Mouse (Mus musculus): ENCODE results near the gene Ubl7.

Ubl7 gene

DNA sequence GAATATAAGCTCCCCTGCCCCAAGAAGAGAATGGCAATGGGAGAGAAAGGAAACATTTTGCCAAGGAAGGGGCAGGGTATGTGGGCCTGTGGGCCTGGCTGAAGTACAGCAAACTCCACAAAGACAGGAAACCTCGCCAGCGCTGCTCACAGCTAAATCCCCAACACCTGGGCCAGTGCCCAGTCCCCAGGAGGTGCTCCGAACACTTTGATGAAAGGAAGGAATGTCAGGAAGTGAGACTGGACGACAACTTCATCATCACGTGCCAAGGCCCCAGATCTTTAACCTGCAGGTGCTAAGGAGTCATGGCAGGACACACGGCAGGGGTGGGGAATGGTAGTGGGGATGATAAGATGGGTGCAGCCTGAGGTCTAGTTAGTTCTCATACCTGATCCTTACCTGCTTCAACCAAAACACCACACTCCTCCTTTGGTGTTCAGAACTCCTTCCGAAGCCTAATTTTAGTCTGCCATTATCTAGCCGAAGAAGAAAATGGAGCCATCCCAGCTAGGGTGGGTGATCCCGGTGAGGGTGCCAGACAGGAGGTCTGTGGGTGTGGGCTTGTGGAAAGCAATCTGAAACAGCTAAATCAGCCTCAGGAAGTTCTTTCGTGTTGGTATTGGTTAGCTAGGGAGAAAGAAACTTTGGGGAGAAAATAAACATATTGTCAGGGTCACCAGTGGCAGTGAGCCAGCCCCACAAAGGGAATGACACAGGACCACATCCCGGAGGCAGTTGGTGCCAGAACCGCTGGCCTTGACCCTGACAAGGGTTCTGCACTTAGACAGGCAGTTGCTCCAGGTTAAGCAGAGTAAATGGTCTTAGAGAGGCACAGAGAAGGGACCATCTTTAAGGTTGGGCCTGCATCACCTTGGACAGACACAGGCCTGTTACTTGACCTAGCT is 54.8 kb downstream of the Ubl7 start:
- in situ Hi-C loops (cut with MboI, MseI): no loop called here

DNA sequence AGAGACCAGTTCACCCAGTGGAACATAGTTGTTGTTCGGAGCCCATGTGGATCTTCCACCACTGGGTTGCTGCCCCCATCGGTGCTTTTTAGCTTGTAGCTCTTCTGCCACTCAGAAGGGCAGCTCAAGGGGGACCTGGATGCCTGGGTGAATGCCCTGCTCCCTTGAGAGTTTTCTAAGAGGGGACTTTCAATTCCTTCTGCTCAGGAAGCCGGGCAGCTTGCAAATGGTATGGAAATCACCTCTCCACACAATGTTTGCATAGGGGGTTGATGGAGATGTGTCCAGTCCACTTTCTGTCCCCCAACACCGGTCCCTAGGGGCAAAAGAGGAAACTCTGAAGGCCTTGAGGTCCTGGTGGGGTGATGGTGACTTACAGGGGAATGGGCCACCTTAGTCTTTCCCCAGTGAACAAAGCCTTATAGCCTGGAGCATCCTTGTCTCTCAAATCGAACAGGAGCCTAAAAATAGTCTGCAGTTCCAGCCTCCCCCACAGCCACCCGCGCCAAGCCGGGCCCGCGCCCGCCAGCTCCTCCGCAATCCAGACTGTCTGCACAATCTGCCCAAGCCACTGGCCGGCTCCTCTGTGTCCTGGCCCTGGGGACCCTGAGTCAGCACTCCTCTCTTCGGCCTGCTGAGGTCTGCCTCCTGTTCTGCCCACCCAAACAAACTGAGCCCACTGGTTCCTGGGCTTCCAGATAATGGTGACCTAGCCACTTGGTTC is 56.6 kb downstream of the Ubl7 start:
- in situ Hi-C loops (cut with MboI, MseI): no loop called here

DNA sequence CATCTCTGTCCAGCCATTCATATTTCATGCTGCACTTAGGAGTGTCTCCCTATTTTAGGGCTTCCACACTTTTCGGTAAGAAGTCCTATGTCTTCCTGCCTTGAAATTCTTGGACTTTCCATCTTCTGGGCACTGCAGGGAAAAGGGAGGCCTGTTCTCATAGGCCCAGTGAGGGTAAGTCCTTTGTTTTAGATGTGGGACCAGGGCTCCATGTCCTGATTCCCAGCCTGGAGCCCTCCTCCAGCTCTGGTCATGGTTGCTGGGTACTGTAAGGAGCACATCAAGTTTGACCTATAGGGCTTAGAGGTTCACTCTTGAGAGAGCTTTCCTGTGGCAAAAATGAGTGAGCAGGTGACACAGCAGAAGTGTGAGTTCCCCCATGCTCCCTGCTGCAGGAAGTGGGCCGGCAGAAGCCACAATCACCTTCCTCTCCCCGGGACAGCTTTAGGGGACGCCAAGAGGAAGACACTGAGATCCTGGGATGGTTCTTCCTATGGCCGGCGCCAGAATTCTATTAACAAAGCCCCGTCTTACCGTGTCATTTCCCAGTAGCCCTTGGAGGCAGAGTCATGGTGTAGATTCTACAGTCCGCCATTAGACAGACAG is 57.5 kb downstream of the Ubl7 start:
- in situ Hi-C loops (cut with MboI, MseI): no loop called here

DNA sequence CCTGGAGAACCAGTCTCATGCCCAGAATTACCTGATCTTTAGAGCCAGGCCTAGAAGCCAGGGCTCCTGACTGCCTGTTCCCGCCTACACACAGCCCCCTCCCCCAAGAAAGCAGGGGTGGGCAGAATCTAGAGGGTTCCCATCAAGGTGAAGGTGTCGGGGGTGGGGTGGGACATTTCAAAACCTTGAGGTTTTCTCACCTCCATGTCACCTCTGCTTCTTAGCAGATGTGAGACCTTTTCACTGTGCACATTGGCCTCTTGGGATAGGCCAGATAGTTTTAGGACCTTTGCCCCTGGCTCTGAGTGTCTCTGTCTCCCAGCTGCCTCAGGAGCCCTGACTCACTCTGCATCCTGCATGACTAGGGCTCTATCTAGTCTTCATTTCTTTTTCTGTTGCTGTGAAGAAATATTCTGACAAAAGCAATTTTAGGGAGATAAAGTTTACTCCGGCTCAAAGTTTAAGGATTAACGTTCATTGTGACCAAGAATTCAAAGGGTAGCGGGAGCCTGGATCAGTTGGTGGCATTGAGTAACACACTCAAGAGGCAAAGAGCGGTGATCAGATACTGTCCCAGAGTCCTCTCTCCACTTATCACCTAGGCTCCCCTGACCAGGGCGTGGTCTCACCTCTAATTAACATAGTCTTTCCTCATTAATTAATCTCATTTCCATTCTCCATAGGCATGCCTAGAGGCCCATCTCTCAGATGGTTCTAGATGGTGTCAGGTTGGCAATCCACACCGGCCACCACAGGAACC is 58.2 kb downstream of the Ubl7 start:
- in situ Hi-C loops (cut with MboI, MseI): no loop called here

DNA sequence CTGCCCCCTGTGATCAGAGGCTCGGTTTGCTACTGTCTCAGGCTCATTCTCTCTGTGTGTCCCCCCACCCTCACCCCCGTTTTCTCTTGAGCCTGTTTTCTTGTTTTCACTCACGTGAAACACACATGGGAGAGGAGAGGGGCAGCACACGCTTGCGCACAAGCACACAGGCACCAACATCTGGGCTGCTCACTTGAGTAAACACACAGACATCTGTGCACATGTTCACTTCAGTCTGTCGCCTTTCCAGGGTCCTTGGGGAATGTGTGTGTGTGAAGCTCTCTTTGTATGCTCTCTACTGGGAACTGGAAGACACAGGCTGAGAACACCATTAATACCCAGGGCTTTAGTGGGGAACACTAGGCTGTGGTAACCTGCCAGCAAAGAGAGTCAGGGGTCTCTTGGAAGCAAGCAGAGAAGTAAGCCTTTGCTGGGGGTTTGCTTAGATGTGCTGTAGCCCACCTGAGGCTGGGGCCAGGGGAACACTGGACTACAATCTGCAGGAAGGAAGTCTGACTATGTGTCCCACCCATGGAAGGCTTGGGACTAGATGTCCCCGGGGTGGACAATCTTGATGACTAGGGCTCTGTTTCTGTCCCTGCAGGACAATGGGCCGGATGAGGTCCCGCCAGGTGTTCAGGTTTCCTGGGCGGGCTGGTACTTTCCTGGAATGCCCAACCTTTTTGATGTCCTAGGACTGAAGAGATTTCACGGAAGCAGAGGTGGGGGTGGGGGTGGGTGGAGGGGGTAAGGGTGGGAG is 59.1 kb downstream of the Ubl7 start:
- in situ Hi-C loops (cut with MboI, MseI): no loop called here

DNA sequence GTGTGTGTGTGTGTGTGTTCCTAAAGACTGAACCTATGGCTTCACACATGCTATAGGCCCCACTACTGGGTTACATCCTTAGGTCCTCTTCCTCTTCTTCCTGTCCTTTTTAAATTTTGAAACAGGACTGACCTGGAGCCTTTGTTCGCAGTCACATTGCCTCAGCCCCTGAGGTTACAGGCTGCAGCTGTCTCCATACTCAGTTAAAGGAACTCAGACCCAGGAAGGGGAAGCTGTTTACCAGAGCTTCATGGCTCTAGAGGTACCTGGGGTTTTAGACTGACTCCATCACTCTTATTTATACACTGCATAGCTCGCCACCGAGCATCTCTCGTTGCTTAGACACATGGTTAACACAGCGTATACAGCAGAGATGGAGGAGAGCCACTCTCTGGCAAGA is 60.6 kb downstream of the Ubl7 start:
- in situ Hi-C loops (cut with MboI, MseI): no loop called here

DNA sequence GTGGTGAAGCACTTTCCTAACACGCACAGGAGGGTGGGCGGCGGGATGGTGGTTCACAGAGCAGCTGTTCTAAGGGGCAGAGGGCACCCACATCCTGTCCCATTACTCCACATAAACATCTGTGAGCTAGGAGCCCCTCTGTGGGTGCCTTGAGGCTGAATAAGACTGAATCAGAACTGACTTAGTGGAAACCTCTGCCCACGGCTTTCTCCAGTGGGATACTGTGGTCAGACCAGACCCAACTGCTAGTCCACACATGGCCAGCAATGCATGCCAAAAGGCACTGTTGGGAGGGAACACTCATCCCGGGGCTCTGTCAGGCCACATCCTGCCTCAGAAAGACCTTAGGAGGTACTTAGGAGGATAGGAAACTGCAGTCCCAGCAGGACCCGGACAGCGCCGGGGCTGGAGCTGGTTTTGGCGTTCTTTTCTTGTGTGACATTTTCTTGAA is 61.4 kb downstream of the Ubl7 start:
- in situ Hi-C loops (cut with MboI, MseI): no loop called here

DNA sequence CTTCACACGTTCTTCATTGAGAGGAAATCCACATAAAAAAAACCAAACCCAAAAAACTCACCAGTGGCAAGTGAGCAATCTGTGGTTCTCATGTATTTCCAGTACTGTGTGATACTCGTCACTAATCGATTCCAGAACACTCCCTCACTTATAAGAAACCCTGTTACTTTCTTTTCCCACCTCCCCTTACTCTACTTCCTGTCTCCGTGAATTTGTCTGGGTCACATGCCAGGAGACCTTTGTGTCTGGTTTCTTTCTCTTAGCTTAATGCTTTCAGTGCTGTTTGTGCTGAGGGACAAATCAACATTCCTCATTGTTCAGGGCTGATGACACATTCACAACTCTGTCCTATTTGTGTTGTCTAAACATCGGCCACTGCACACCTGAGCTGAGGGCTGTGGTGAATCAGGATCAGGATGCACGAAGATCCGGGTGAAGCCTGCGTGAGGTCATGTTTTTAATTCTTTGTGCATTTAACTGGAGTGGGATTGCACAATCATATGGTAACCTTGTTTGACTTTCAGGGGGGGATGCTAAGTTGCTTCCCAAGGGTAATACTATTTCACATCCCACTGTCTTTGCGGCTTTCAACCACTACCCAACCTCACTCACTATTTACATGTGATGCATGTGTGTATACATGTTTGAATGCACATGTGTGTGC is 62.1 kb downstream of the Ubl7 start:
- in situ Hi-C loops (cut with MboI, MseI): no loop called here

DNA sequence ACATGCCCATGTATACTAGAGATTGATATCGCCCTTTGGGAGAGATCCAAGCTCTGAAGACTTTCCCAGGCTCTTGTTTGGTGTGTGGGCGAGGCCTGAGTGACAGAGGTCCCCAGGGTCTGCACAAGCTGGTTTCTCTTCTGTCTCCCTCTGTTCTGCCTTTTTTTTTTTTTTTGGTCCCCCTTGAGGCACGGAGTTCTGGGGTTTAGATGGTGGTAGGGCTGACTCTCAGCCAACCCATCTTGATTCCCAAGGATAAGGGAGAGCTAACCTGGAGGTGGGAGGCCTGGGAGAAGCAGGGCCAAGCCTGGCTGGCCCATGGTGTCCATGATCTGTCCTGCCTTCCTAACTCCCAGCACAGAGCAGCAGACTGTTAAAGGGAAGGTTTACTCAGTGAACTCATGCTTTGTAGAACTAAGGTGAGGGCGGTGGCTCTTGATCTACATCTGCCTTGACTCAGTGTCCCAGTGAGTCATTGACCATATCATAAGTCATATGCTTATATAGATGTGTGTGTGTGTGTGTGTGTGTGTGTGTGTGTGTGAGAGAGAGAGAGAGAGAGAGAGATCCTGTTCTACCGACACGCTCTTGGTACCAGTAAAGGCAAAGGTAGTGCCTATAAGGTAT is 62.8 kb downstream of the Ubl7 start:
- in situ Hi-C loops (cut with MboI, MseI): no loop called here

DNA sequence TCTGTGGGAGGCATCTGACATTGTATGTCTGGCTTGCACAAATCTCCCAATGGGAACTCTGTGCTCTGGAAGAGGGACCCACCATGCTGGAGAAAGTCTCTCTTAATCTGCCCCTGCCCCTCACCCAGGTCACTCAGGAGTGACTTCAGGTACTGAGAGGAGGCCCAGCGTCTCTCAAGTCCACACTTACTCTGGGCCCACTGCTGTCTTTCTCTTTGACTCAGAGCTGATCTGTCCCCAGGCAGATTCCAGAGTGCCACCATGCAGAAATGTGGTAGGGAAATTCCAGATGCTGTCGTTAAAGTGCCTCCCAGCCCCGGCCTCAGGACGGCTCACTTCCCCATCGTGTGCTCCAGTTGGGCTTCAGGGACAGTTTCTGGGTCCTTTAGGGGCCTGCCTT is 63.4 kb downstream of the Ubl7 start:
- in situ Hi-C loops (cut with MboI, MseI): no loop called here

DNA sequence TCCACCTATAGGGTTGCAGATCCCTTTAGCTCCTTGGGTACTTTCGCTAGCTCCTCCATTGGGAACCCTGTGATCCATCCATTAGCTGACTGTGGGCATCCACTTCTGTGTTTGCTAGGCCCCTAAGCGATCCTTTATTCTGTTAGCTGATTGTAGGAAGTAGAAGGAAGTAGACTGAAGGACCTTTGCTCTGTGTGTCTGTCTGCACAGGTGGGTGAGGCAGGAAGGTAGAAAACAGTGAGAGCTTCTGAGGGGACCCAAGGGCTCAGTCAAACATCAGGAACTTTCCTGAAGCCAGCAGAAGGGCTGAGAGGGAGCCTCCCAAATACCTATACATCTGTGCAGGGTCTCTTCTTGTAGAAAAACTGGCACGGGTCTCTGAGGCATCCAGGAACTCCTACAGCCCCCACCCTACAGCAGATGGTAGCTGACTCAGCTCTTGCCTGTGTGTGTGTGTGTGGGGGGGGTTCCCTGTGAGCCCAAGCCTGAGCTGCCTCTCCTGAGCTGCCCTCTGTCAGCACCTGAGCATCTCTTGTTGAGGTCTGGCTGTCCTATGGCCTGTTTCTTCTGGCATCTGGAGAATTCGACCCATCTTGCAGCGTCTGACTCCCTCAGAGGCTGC is 64.5 kb downstream of the Ubl7 start:
- in situ Hi-C loops (cut with MboI, MseI): no loop called here

DNA sequence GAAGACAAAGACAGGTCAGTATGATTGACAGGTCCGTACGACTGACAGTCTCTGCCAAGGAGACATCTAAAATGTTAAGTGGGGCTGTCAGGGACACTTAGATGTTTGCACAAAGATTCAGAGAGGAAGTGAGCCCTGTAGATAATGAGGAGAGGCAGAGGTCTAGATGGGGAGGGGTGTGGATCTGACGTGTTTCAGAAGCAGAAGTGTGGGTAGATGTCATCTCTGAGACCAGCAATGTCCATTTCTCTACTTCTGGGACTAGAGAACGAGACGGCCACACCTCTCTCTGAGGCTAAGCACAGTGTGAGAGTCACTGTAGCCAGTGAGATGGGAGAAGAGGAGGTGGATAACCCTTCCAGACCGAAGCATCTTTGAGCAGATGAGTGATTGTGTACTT is 67.2 kb downstream of the Ubl7 start:
- in situ Hi-C loops (cut with MboI, MseI): no loop called here

DNA sequence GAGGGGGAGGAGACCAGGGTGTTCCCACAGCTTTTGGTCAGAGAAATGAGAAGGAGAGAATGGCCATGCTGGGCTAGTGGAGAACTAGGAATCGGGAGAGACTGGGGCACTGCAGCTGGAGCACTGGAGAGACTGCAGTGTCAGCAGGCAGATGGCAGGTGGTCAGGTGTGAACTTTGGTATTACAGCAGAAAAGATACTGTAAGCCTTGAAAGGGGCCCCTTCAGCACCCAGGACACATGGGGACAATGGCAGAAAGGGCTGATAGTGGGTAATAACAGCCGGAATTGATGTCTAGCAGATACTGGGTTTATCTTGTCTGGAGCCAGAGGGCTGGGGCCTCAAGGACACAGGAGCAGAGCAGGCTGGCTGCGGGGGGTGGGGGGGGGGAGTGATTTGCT is 68.1 kb downstream of the Ubl7 start:
- in situ Hi-C loops (cut with MboI, MseI): no loop called here
